Mouse (Mus musculus) C2C12 (cell line): ENCODE measurements around the gene Gm21976.

ENCODE experiments used
- CTCF ChIP-seq: IDR thresholded peaks from one replicate; pipeline ENCODE4 v1.5.1; 2011; ENCODE audit not compliant: control insufficient read depth, insufficient read depth, insufficient read length
- MAX ChIP-seq: IDR thresholded peaks from one replicate; pipeline ENCODE4 v1.6.1; 2011; ENCODE audit warnings: mild to moderate bottlenecking, control low read depth
- MYOG ChIP-seq: IDR thresholded peaks from one replicate; pipeline ENCODE4 v1.6.1; 2011; ENCODE audit not compliant: control insufficient read depth, insufficient read length; ENCODE audit errors: extremely low read depth

DNA sequence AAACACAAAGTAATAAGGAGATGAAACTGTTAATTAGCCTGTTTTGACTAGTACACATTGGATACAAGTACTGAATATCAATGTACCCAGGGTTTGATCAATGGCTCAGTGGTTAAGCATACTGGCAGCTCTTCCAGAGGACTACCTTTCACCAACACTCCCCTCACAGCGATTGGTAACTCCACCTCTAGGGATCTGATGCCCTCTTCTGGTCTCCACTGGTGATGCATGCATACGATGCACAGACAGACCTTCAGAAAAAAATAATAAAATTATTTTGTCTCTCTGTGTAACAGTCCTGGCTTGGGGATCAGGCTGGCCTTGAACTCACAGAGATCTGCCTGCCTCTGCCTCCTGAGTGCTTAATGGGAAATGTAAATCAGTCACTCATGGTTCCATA lies 52.4 kb downstream of the Gm21976 start:
- TF ChIP-seq CTCF = no peak
- no peak for TF ChIP-seq MYOG
- TF ChIP-seq MAX = no peak
